Mouse (Mus musculus) neutrophil, adult 65 days (primary cell): ENCODE results near the gene Afap1l2. TPM values are rescaled to one million over a fixed set of nuclear protein-coding genes. Genes with fewer than 3 reads are reported as not detected.

Experiments used
- total RNA-seq: library from RNA; stranded (reverse); gene quantifications from 2 replicates; pipeline ENCODE4 v1.2.4, GENCODE M21; 2023

Afap1l2 gene
- not detected in 2 replicates for total RNA-seq

DNA sequence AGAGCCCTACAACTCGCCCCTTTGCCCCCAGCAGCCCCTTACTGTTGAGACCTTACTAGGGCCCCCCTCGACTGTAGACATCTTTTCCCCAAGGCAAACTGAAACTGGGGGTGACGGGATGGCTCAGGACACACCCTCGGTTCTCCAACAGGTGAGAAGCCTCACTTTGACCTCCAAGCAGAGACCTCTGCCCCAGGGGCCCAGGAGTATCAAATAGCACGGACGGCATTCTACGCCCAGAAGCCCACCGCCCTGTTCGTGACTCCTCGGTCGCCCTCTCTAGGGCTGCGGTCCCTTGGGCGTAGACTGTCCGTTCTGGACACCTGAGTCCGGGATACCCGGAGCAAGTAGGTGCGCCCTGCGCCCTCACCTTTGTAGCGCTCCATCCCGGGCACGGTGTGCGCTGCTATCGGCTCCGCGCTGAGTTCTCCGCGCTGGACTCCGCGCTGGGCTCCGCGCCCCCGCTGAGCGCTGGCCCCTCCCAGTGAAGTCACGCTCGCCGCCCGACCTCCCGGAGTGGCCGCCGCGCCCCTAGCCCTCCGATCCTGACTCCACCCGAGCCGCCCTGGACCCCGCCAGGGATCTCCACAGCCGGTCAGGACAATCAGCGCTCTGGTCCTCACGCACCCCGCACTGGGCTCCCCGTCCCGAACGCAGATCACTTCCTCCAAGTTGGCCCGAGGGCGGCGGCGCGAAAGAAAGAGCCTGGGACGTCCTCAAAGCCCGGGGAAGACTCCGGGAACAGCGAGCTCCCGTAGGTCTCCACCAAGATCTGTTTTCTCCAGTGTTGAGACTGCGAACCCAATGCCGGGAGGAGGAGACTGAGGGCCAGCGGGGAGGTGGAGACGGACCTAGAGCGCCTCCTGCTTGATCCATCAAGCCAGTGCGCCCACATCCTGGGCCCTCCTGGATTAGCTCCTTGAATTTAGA is at the start of gene Afap1l2:
TSS of gene Afap1l2 (minus strand) at position 448 of the 930 bp plus-strand sequence.

GRCm38 (mm10) chr19:56873816-56874600 is 134.0 kb downstream of the Afap1l2 start, which contains the start of gene Vwa2:
TSS of gene Vwa2 (plus strand) at chr19:56874249.

Other genes starting within 250 kb of the Afap1l2 start
- gene Ccdc186, start 186.0 kb downstream of the Afap1l2 start, total RNA-seq, result 36.1 and 39.6 TPM in 2 replicates
- gene Tdrd1, start 182.0 kb downstream of the Afap1l2 start, total RNA-seq, result not detected in 2 replicates
- not detected in 2 replicates for gene Vwa2, start 134.0 kb downstream of the Afap1l2 start, total RNA-seq